10 mouse cellular contexts compared by ENCODE assay signal in the genomic region with DNA sequence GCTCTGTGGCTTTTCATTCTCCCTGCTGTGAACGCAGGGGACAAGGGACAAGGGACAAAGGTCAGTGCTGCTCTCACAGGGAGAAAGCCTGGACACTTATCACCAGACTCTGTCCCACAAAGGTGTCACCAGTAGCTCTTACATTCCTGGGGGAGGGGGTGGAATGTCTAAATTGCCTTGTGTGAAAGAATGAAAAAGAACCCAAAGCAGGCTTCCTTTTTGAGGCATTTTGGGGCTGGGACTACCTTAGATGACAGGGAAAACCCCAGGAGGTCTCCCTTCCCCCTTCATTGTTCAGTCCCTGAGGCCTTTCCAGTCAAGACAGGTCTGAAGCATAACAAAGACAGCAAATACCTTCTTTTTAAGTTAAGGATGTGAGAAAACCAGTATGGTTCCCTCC. TPM values are rescaled to one million over a fixed set of nuclear protein-coding genes. Genes with fewer than 3 reads are reported as not detected.
DNase-seq lines count a peak whose midpoint lies in the region; ATAC-seq and TF ChIP-seq lines count a peak whose summit lies in the region.
"Had no signal": no experiment of that assay in that cellular context is flagged by ENCODE, and none has a peak within 500 bp of the region (broad histone marks: within the 10 kb centered on the region; RNA-seq: fewer than 3 reads in every experiment).

No protein-coding gene starts in this region.

- TF ChIP-seq CTCF in kidney, postnatal 0 days (IDR thresholded peaks at IDR 0.05; ENCODE audit: low read depth): no peak

- H3K4me2 ChIP-seq in lung, embryonic 16.5 days (ENCODE audit: low read depth, low read length): no peak overlapping the region
- no peak overlapping the region for H3K4me2 ChIP-seq in kidney, postnatal 0 days (ENCODE audit: low read length)
- no peak overlapping the region for H3K4me2 ChIP-seq in stomach, embryonic 16.5 days (ENCODE audit: low read depth, low read length)
- H3K4me2 ChIP-seq: midbrain, embryonic 13.5 days had no signal

- H3K9me3 ChIP-seq in lung, embryonic 16.5 days (ENCODE audit: control insufficient read depth, low read length): no peaks in the 10 kb centered on the region
- H3K9me3 ChIP-seq in embryonic facial prominence, embryonic 10.5 days: no peaks in the 10 kb centered on the region
- H3K9me3 ChIP-seq in kidney, postnatal 0 days (replicated peaks; ENCODE audit: low read length): no peaks in the 10 kb centered on the region
- no peaks in the 10 kb centered on the region for H3K9me3 ChIP-seq in stomach, embryonic 16.5 days (replicated peaks; ENCODE audit: control insufficient read depth, low read length)
- H3K9me3 ChIP-seq: midbrain, embryonic 13.5 days had no signal

- H3K4me3 ChIP-seq in lung, embryonic 16.5 days (ENCODE audit: low read length): no peak overlapping the region
- H3K4me3 ChIP-seq in embryonic facial prominence, embryonic 10.5 days: no peak overlapping the region
- no peak overlapping the region for H3K4me3 ChIP-seq in kidney, postnatal 0 days (replicated peaks; ENCODE audit: low read depth, low read length)
- H3K4me3 ChIP-seq in stomach, embryonic 16.5 days (replicated peaks; ENCODE audit: low read length): no peak overlapping the region
- H3K4me3 ChIP-seq: midbrain, embryonic 13.5 days had no signal

- H3K9ac ChIP-seq in lung, embryonic 16.5 days (ENCODE audit: low read length): no peak overlapping the region
- no peak overlapping the region for H3K9ac ChIP-seq in kidney, postnatal 0 days (ENCODE audit: low read depth, low read length)
- no peak overlapping the region for H3K9ac ChIP-seq in stomach, embryonic 16.5 days (ENCODE audit: low read length)
- H3K9ac ChIP-seq: midbrain, embryonic 13.5 days had no signal

- peak overlapping the region; percentile 96 for H3K27ac ChIP-seq in lung, embryonic 16.5 days (ENCODE audit: low read length)
- H3K27ac ChIP-seq in embryonic facial prominence, embryonic 10.5 days (replicated peaks): peak overlapping the region; percentile 76
- peak overlapping the region; percentile 79 for H3K27ac ChIP-seq in kidney, postnatal 0 days
- H3K27ac ChIP-seq in stomach, embryonic 16.5 days (ENCODE audit: low read length): peak overlapping the region; percentile 87
- H3K27ac ChIP-seq: midbrain, embryonic 13.5 days had no signal

- no peaks in the 10 kb centered on the region for H3K36me3 ChIP-seq in lung, embryonic 16.5 days (ENCODE audit: control insufficient read depth, insufficient read depth, low read length)
- H3K36me3 ChIP-seq in embryonic facial prominence, embryonic 10.5 days (replicated peaks): no peaks in the 10 kb centered on the region
- no peaks in the 10 kb centered on the region for H3K36me3 ChIP-seq in kidney, postnatal 0 days (ENCODE audit: insufficient read depth, low read length)
- H3K36me3 ChIP-seq in stomach, embryonic 16.5 days (ENCODE audit: control insufficient read depth, insufficient read depth, low read length): no peaks in the 10 kb centered on the region
- H3K36me3 ChIP-seq: midbrain, embryonic 13.5 days had no signal

- H3K27me3 ChIP-seq in lung, embryonic 16.5 days (ENCODE audit: control insufficient read depth, insufficient read depth, low read depth, low read length): no peaks in the 10 kb centered on the region
- no peaks in the 10 kb centered on the region for H3K27me3 ChIP-seq in embryonic facial prominence, embryonic 10.5 days (replicated peaks; ENCODE audit: low read depth, poor library complexity, severe bottlenecking)
- H3K27me3 ChIP-seq in kidney, postnatal 0 days (ENCODE audit: insufficient read depth, low read length): no peaks in the 10 kb centered on the region
- H3K27me3 ChIP-seq in stomach, embryonic 16.5 days (ENCODE audit: control insufficient read depth, insufficient read depth, low read length): no peaks in the 10 kb centered on the region
- H3K27me3 ChIP-seq: midbrain, embryonic 13.5 days had no signal

- WGBS in lung, embryonic 16.5 days: 17% methylated on average over 1 of the region's 1 CpGs
- WGBS in embryonic facial prominence, embryonic 10.5 days: 4% methylated on average over 1 of the region's 1 CpGs
- WGBS in kidney, postnatal 0 days: 20% methylated on average over 1 of the region's 1 CpGs
- 11% methylated on average over 1 of the region's 1 CpGs for WGBS in stomach, embryonic 16.5 days

- peaks cover 31% of the 10 kb centered on the region for H3K4me1 ChIP-seq in lung, embryonic 16.5 days (replicated peaks; ENCODE audit: control insufficient read depth, insufficient read depth, low read length)
- H3K4me1 ChIP-seq in embryonic facial prominence, embryonic 10.5 days: peaks cover 43% of the 10 kb centered on the region
- peaks cover 37% of the 10 kb centered on the region for H3K4me1 ChIP-seq in kidney, postnatal 0 days (replicated peaks; ENCODE audit: insufficient read depth, low read length)
- peaks cover 31% of the 10 kb centered on the region for H3K4me1 ChIP-seq in stomach, embryonic 16.5 days (ENCODE audit: control insufficient read depth, insufficient read depth, low read length)

- no peak for DNase-seq in lung, postnatal 14 days
- peak; percentile 32 for DNase-seq in embryonic facial prominence, embryonic 10.5 days (ENCODE audit: low spot score)
- peak; percentile 41 for DNase-seq in kidney, postnatal 0 days (ENCODE audit: low spot score)
- DNase-seq in frontal cortex, adult 2 months (ENCODE audit: extremely low spot score in 1 of 2, low spot score in 1 of 2): no peak
- DNase-seq in B cell, adult 2 months: no peak
- DNase-seq: cerebellum, postnatal 25 days; layer of hippocampus, postnatal 36 days had no signal

- ATAC-seq in lung, embryonic 16.5 days (ENCODE audit: low read depth): peak; percentile 35; the same call in 1 of the 2 replicates
- peak; percentile 34; the same call in 1 of the 2 replicates for ATAC-seq in kidney, postnatal 0 days (replicated peaks; ENCODE audit: low FRiP score, low read depth)
- no peak for ATAC-seq in stomach, embryonic 16.5 days (ENCODE audit: insufficient read depth, low FRiP score)
- ATAC-seq: midbrain, embryonic 13.5 days had no signal

RNA-seq across cellular contexts. Expression of gene Lax1, which starts 4.4 kb away (rescaled TPM):
- polyA plus RNA-seq in lung, embryonic 16.5 days (2015; fragmentation: Nextera tagmentation; extraction: Ambion mirVana): 0.26 and 0.44 TPM in 2 replicates
- 0.16 and 0.39 TPM in 2 replicates for polyA plus RNA-seq in embryonic facial prominence, embryonic 10.5 days (2016; fragmentation: Nextera tagmentation; extraction: Ambion mirVana)
- 0.58 and 0.61 TPM in 2 replicates for polyA plus RNA-seq in kidney, postnatal 0 days (2015; fragmentation: Nextera tagmentation; extraction: Ambion mirVana)
- 0.63 and 1.1 TPM in 2 replicates for polyA plus RNA-seq in stomach, embryonic 16.5 days (2015; fragmentation: Nextera tagmentation; extraction: Ambion mirVana)
- 0.82 and 0.92 TPM in 2 replicates for polyA plus RNA-seq in frontal cortex, adult 2 months (2012; rRNA removed)

RNA-seq across cellular contexts. Expression of gene Gm38394, which starts 33.2 kb away (rescaled TPM):
- polyA plus RNA-seq in lung, embryonic 16.5 days (2015; fragmentation: Nextera tagmentation; extraction: Ambion mirVana): 5.4 TPM in 2 replicates
- polyA plus RNA-seq in embryonic facial prominence, embryonic 10.5 days (2016; fragmentation: Nextera tagmentation; extraction: Ambion mirVana): 5.0 and 6.3 TPM in 2 replicates
- 3.5 and 3.8 TPM in 2 replicates for polyA plus RNA-seq in kidney, postnatal 0 days (2015; fragmentation: Nextera tagmentation; extraction: Ambion mirVana)
- polyA plus RNA-seq in stomach, embryonic 16.5 days (2015; fragmentation: Nextera tagmentation; extraction: Ambion mirVana): 5.3 and 6.2 TPM in 2 replicates
- 4.1 and 4.3 TPM in 2 replicates for polyA plus RNA-seq in frontal cortex, adult 2 months (2012; rRNA removed)

RNA-seq across cellular contexts. Expression of gene Zbed6, which starts 33.6 kb away (rescaled TPM):
- not detected in 2 replicates for polyA plus RNA-seq in lung, embryonic 16.5 days (2015; fragmentation: Nextera tagmentation; extraction: Ambion mirVana)
- polyA plus RNA-seq in embryonic facial prominence, embryonic 10.5 days (2016; fragmentation: Nextera tagmentation; extraction: Ambion mirVana): not detected in 2 replicates
- not detected in 2 replicates for polyA plus RNA-seq in kidney, postnatal 0 days (2015; fragmentation: Nextera tagmentation; extraction: Ambion mirVana)
- not detected in 2 replicates for polyA plus RNA-seq in stomach, embryonic 16.5 days (2015; fragmentation: Nextera tagmentation; extraction: Ambion mirVana)
- 3.7 TPM in 2 replicates for polyA plus RNA-seq in frontal cortex, adult 2 months (2012; rRNA removed)
- polyA plus RNA-seq: midbrain, embryonic 13.5 days had no signal

Comparison
In these comparisons a context has a peak if more than half of its experiments do, and no peak if none do; other contexts are left out.
1. DNase-seq: peak in embryonic facial prominence, embryonic 10.5 days (single experiment) and kidney, postnatal 0 days (single experiment); none in lung, postnatal 14 days (single experiment), frontal cortex, adult 2 months (0 of 2) and B cell, adult 2 months (0 of 2).
2. Peak in every context shown above with its lines, with median percentiles within 50 percentile points of each other: H3K27ac ChIP-seq.